Mouse (Mus musculus) c-Kit-negative CD71-positive TER-119-positive erythroid progenitor cells, embryonic 14.5 days (primary cell): ENCODE data around the gene Clstn3.
"Not testable (repeated sequence)": the region's sequence is repeated elsewhere in the genome, so short reads cannot be mapped to it uniquely, and the experiment has no call there.

Experiments
- DNase-seq: peaks from one replicate; pipeline ENCODE4 v3.0.0-alpha.2; 2013; ENCODE audit warnings: low read depth, low spot score

Clstn3 gene

DNA sequence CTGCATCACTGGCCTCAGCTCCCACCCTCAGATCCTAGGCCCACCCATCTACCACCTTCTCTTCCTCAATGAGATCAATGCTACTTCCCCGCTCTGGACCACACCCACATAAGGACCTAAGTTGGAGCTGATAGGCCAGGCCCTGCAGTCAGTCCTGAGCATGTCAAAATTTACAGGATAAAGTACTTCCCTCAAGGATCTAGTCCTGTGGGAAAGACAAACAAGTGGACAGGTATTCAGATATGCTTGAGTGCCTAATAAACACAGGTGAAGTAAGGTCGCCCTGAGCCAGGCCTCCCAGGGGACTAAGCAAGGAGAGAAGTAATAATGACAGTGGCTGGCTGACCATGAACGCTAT, 15.0 kb upstream of the Clstn3 start:
- no peak for DNase-seq

DNA sequence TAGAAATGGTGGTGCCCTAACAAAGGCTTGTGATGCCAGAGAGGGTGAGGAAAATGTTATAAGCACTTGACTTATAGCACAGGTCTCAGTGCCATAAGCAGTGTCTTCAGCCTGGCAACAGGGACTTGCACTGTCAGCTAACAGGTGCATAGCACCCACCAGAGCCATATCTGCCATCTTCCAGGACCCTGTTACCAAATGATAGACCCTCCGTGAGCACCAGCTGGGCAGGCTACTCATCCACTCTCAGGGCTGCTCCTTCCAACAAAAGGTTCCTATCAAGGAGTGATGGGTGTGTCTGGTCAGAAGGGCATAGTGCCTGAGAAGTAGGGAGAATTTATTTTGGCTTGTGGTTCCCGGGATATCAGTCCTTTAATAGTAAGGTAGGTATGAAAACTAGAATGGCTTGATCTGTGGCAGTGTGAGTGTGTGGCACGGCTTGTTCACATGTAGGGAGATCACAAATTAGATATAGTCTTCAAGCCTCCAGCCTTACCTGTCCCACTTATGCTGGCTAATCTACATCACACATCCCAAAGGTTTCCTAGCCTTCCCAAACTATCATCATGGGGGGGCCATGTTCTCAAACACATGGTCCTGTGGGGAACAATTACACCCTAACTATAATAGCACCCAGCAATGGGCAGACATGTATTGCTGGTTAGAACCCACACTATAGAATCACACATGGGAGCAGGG, 14.4 kb upstream of the Clstn3 start:
- DNase-seq = no peak

DNA sequence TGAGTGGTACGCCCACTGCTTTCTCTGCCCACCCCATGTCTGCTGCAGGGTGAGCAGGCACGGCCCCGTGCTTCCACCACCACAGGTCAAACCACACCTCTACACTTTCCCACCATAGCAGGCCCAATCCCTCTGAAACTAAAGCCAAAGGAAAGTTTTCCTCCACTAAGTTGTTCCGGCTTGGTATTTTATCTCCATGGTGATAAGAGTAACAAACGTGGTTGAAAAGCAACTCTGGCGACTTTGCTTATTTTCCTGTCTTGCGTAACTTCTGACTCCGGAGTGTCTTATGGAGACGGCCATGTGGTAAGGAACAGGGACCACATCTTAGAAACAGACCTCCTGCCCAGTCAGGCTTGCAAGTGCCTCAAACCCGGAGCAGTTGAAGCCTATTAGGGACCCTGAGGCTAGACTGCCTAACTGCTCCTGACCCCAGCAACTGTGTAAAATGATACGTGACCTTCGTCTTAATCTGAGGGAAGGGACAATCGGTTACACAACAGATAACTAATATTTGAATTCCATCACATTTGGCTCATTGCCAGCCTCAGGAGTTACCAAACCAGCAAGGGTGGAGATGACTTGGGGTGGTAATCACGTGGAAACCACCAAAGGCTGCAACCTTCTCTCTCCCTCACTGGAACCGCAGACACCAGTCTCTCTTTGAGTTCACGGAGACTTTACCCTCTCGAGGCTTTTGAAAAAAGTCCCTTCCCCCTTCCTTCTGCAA, 13.5 kb upstream of the Clstn3 start:
- DNase-seq = no peak

DNA sequence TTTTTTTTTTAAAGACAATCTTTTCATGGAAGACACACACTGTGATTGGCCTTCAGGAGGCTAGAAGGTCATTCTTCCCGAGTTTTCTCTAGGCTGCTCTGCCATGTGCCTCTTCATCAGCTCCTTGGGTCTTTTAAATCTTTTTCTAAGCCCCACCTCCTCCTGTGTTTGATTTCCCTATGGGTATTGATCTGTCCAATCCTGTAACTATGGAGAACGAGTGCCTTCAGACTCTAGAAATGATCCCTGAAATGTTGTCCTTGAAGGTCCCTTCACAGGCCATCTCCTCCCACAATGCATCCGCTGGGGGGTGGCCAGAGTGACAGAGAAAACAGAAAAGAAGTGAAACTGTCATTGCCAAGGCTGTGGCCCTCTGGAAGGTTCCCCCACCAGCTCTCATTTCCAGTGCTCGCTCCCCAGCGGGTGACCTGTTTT, 12.6 kb upstream of the Clstn3 start:
- DNase-seq = no peak

- DNase-seq = no peak
Measured at GRCm38 (mm10) chr6:124476796-124477195, 12.2 kb upstream of the Clstn3 start.

GRCm38 (mm10) chr6:124476216-124476615, 11.6 kb upstream of the Clstn3 start:
- DNase-seq = no peak

- DNase-seq = not testable (repeated sequence)
Measured at GRCm38 (mm10) chr6:124475335-124476075, 10.9 kb upstream of the Clstn3 start.

DNA sequence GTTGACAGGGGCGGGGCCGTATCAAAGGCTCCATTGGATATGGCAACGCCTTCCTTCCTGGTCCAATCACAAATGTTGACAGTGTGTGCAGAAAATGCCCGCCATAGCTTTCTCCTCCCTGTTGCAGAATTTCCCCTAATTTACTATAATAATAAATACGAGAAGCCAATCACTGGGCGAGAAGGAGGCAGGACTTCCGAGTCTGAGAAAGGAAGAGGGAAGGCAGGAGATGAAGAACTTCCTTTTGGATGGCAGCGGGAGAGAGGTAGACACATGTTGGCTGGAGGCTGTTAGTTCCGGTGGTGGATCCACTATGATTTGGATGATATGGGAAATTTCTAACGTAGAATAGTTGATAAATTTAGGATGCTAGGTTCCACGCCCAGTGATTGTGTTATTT, 10.0 kb upstream of the Clstn3 start:
- no peak for DNase-seq

DNA sequence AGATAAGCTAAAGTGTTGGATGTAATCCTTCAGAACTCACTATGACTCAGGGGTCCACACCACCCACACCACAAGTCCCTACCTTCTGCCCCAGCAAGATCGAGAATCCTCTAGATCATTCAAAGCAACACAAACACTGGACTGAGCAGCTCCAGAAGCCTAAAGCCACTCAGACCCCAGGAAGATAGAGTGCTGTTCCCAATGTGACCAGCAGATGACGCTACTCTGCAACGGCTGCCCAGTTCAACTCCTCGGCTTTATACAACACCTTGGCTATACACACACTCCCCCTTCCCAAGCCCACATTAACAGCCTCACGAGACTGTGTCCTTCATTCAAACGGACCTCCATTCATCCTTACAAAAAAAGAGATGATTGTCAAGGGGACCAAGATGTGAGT, 8.2 kb upstream of the Clstn3 start:
- DNase-seq = peak; percentile 46

GRCm38 (mm10) chr6:124471783-124472638, 7.4 kb upstream of the Clstn3 start:
- DNase-seq = not testable (repeated sequence)

DNA sequence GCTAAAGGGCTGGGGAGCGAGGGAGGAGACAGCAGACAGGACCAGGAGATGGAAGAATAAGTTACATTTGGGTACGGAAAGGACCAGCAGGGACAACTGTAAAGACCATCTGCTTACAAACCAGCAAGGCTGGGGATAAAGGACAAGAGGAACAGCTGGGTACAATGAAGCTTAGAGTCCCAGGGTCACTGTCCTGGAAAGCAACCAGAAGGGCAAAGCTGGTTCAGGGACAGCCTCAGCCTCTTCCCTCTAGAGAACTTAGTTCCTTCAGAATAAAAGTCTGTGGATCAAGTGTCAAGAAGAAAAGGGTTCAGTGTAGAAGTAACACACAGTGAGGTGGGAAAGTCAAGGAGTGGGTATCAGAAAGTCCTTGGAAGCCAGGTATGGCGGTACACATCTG, 6.5 kb upstream of the Clstn3 start:
- no peak for DNase-seq

DNA sequence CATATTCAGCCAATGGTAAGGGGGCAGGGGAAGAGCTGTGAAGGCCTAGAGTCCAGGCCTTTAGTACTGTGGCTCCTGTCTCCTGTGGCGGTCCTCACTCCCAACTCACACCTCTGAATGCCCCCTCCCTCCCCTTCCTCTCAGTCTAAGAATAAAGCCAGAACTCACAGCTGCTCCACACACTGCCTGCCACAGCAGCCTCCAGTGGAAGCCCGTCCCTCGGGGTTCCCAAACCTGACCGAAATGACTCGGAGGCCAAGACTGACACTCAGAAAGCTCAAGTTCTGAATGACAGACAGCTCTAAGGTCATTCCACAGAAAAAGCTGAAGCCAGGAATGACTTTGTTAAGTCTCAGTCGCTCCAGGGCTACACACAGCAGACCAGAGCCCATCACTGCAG, 1.1 kb upstream of the Clstn3 start:
- DNase-seq = no peak

- no peak for DNase-seq
Measured at GRCm38 (mm10) chr6:124465299-124465698, 705 bp upstream of the Clstn3 start.

- no peak for DNase-seq
Measured at GRCm38 (mm10) chr6:124463881-124464291, 708 bp downstream of the Clstn3 start.

DNA sequence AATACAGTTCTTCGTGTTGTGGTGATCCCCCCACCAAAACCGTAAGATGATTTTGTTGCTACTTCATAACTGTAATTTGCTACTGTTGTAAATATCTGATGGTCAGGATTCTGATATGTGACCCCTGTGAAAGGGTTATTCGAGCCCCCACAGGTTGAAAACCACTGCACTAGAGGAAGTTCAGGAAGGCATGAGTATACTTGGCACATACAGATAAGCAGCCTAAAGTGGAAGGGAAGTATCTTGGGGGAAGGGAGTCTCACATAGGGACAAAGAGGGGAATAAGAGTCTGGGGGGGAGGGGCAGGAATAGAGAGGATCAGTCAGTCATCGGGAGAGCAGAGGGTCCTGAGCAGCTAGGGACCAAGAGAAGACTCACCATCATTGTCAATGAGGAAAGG, 5.2 kb downstream of the Clstn3 start:
- no peak for DNase-seq

- DNase-seq = no peak
Measured at GRCm38 (mm10) chr6:124458505-124458904, 6.1 kb downstream of the Clstn3 start.

DNA sequence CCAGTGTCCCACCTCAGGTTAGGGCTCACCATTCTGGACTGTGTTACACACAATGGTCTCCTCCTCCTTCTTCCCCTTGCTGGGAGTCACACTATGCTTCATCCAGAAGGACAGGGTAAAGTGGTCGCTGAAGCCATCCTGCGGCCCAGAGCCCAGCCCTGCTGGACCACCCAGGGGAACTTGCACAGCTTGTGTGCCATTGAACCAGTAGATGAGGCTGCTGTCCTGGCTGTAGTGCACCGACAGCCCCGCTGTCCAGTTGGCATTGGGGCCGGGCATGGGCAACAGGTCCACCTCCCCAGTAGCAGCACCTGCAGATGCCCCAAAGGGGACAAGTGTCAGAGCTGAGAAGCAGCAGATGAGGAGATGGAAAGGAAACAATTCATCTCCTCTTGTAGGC, 6.8 kb downstream of the Clstn3 start:
- DNase-seq = no peak

DNA sequence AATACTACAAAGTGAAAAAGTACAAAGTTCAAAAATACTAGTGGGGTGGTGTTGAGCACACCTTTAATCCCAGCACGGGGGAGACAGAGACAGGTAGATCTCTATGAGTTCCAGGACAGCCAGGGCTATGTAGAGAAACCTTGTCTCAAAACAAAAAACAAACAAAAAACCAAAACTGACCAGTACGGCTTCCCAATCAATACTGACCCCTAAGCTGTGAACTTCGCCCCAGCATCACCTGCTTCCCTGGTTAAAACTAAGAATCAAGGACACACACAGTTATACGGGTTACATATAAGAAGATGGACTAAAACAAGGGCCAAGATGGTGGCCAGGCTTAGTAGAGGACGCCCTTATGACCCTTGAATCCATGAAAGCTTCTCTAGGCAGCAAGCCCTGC, 8.4 kb downstream of the Clstn3 start:
- DNase-seq = no peak

- no peak for DNase-seq
Measured at GRCm38 (mm10) chr6:124453756-124454155, 10.8 kb downstream of the Clstn3 start.

DNA sequence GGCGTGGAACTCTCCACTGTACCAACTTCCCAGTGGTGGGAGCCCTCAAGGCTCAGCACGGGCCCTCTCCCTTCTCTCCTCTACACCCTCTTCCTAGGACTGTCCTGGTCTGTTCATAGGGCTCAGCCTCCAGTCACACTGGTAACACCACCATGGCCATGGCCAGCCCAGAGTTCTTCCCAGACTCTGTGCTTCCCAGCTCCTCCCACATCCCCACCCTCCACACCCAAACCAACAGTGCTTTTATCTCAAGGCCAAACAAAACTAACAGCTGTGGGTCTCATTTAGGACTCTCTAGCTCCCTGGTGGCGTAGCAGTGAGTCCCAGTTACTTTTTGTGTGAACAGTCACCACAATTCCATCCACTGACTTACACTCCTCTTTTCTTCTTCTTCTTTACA, 12.6 kb downstream of the Clstn3 start:
- no peak for DNase-seq

DNA sequence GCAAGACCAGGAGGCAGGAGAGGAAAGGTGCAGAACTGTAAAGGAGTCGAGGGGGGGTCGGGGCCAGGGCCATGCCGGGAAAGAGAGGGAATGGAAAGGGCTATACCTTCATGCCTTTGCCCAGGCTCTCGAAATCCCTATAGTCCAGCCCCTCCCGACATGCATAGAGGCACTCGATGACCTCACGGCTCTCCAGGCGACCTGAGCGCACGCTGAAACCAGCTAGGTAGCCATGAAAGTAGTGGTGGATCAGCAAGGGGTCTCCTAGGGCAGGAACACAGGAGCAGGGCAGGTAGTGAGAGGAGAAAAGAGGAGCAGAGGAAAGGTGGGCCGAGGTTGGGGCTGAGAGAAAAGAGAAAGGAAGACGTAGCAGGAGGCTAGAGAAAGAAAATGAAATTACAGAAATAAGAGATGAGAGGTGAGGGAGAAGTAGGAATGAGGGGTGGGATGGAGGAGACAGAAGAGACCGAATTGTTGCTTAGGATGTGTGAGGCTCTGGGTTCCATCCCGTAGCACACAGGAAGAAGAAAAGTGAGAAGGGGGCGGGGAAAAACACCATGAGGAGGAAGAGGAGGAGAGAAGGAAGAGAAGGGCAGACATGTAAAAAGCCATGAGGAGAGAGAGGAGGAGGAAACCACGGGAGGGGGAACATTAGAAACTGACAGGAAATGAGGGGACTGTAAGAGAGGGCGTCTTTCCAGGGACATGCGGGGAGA, 14.8 kb downstream of the Clstn3 start:
- no peak for DNase-seq
